Mouse (Mus musculus) neutrophil, adult 83 days (primary cell): Measurements from ENCODE around the gene Dpy19l1. TPM values are rescaled to one million over a fixed set of nuclear protein-coding genes. Genes with fewer than 3 reads are reported as not detected.

ENCODE experiments used
- total RNA-seq, 2 experiments: library from RNA; stranded (reverse); gene quantifications; one replicate each; pipeline ENCODE4 v1.2.4; 2023

Gene Dpy19l1
- total RNA-seq, result 10 to 100 TPM; 29.3 to 30.6 TPM

GRCm38 (mm10) chr9:24503067-24503857 lies at the start of gene Dpy19l1:
Dpy19l1 (minus strand) TSS chr9:24503140.

Other genes starting within 250 kb of the Dpy19l1 start
- not detected for gene Cypt4, start 122.1 kb upstream of the Dpy19l1 start, total RNA-seq
- gene Dpy19l2, start 193.2 kb upstream of the Dpy19l1 start, total RNA-seq, result under 1 TPM in 1 of 2 experiments, not detected in 1; 0.11 TPM